Mouse (Mus musculus) spleen, postnatal 10 days (tissue): ENCODE measurements around the gene Gm21256.
"Not testable (repeated sequence)": the region's sequence is repeated elsewhere in the genome, so short reads cannot be mapped to it uniquely, and the experiment has no call there.

ENCODE experiments used
- DNase-seq, 2 experiments: peaks; one replicate each; pipeline ENCODE4 v3.0.0; 2021 to 2022; ENCODE audit warnings: low spot score in 2 of 2

The Gm21256 gene

GRCm38 (mm10) chrY:47450660-47451059, at the start of gene Gm21256:
Gene Gm21256, plus strand, starts transcription at chrY:47450960.
- DNase-seq: not testable (repeated sequence)
